Mouse (Mus musculus) mature B cell (primary cell): ENCODE data around the gene Spdye4a.
"Not testable (repeated sequence)": the region's sequence is repeated elsewhere in the genome, so short reads cannot be mapped to it uniquely, and the experiment has no call there.

Experiments
- in situ Hi-C: fragments of 300-500 bp; cut with MboI; formaldehyde crosslinking; loops from 2 replicates; pipeline ENCODE4 v1.14.3; 2019

The Spdye4a gene

GRCm38 (mm10) chr5:143235028-143235693 is 8.5 kb upstream of the Spdye4a start, which contains the start of gene Zfp12:
TSS of gene Zfp12 (plus strand) at chr5:143235163.
- in situ Hi-C loops = no loop called here

GRCm38 (mm10) chr5:143222287-143222686 is 4.4 kb downstream of the Spdye4a start:
- in situ Hi-C loops = no loop called here

- in situ Hi-C loops = no loop called here
Measured at GRCm38 (mm10) chr5:143220996-143221395, 5.7 kb downstream of the Spdye4a start.

GRCm38 (mm10) chr5:143213832-143214231 is 12.9 kb downstream of the Spdye4a start:
- in situ Hi-C loops = no loop called here

- in situ Hi-C loops = no loop called here
Measured at GRCm38 (mm10) chr5:143205015-143205414, 21.7 kb downstream of the Spdye4a start.

GRCm38 (mm10) chr5:143196506-143196905 is 30.2 kb downstream of the Spdye4a start:
- in situ Hi-C loops = no loop called here

- in situ Hi-C loops = no loop called here
Measured at GRCm38 (mm10) chr5:143195166-143195565, 31.5 kb downstream of the Spdye4a start.

GRCm38 (mm10) chr5:143194747-143195146 is 31.9 kb downstream of the Spdye4a start:
- in situ Hi-C loops = not testable (repeated sequence)

GRCm38 (mm10) chr5:143192806-143193205 is 33.9 kb downstream of the Spdye4a start:
- in situ Hi-C loops = no loop called here

GRCm38 (mm10) chr5:143188014-143188413 is 38.7 kb downstream of the Spdye4a start:
- in situ Hi-C loops = not testable (repeated sequence)

GRCm38 (mm10) chr5:143180255-143181076 is 46.2 kb downstream of the Spdye4a start, which contains the start of the genes Rbak and Spdye4b:
TSS of gene Rbak (minus strand) at chr5:143180775.
TSS of gene Spdye4b (plus strand) at chr5:143181017.
- in situ Hi-C loops = no loop called here

GRCm38 (mm10) chr5:143179179-143179578 is 47.5 kb downstream of the Spdye4a start:
- in situ Hi-C loops = no loop called here

- in situ Hi-C loops = no loop called here
Measured at GRCm38 (mm10) chr5:143177541-143178200, 49.0 kb downstream of the Spdye4a start.

- in situ Hi-C loops = no loop called here
Measured at GRCm38 (mm10) chr5:143175970-143176369, 50.7 kb downstream of the Spdye4a start.
